Mouse (Mus musculus): Measurements from ENCODE around the gene Aanat.

GRCm38 (mm10) chr11:116572756-116573543, 13.3 kb upstream of the Aanat start:
- TF ChIP-seq CTCF (IDR thresholded peaks at IDR 0.05; ENCODE audit: low read depth) (no peak), EP300 (optimal IDR thresholded peaks at IDR 0.05) (no peak)

Measured in stomach, postnatal 0 days (tissue).